Mouse (Mus musculus) ovary, postnatal 10 days (tissue): ENCODE measurements around the gene Wwox.

Experiments used
- DNase-seq: peaks from one replicate; pipeline ENCODE4 v3.0.0; 2022; ENCODE audit warnings: low spot score

Wwox gene

DNA sequence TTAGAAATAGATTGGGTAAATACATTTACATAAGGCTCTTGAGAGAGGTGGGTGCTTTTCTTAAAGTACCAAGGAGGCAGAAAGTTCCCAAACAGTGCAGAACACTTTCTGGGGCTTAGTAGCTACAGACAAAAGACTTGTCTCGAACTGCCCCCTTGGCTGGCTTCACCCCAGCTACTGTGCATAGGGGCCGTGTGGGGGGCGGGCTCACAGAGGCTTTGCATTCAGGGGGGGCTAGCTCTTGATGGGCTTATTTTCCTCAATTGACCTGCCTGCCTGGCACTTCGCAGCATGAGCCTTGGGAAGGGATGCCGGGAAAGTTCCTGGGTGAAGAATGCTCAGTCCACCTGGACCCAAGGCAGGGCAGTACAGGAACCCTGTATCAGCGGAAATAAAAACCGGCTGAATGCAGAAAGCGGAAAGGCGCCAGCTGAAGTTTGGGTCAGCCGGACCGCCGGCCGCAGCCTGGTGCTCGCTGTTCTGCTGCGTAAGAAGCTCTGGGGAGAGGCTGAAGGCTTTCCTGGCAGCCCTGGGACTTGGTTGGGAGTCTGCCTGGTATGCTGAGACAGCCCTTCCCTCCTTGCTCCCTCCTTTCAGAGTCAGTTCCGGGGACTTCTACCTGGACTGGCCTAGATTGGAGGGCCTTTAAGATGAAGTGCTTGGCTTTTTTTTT lies 918.3 kb downstream of the Wwox start:
- DNase-seq, result no peak

DNA sequence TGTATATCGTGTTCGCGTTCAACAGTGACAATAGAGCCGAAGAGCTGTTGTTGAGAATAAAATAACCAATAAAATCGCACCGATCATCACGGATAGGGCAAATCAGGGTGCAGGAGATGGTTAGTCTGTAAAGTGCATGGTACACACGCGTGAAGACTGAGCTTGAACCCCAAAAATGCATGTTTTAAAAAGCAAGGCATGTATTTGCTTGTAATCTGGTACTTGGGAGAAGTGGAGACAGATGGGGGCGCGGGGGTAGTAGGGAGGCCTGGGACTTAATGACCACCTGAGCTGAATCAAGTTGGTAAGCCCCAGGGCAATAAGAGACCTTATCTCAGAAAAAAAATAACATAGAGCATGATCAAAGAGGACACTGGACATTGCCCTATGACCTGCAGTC lies 919.0 kb downstream of the Wwox start:
- DNase-seq, result no peak

DNA sequence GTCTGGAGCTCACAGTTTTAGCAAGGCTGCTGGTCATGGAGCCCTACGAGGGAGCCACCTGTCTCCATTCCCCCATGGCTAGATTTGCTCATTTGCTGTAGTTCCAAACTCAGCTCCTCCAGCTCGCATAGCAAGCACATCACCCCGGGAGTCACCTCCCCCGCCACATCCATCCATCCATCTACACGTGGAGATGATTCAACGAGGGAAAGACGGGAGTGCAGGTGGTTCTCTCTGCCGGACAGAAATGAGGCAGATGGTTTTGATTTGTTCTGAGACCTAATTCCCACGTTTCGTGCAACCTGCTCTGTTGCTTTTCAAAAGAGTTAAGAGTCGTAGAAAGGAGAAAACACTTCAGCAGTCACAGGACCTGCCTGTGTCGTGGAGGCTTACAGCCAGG lies 920.2 kb downstream of the Wwox start:
- DNase-seq, result no peak

DNA sequence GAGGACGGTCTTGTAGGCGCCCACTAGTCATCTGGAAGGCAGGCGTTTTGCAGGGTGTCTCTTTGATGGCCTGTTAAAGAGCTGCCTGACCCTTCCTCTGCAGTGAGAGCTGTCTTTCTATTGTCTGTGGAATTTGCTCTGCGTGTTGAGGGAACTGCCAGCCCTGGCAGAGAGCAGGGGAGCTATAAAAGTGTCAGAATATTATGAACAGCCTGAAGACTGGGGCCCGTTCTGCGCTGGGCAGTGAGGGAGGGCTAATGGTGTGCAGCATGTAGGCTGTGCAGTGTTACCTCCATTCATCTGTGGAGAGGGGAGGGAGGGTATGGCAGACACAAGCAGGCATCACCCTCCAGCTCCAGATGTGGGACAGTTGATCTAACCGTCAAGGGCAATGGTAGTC lies 923.1 kb downstream of the Wwox start:
- DNase-seq, result no peak

DNA sequence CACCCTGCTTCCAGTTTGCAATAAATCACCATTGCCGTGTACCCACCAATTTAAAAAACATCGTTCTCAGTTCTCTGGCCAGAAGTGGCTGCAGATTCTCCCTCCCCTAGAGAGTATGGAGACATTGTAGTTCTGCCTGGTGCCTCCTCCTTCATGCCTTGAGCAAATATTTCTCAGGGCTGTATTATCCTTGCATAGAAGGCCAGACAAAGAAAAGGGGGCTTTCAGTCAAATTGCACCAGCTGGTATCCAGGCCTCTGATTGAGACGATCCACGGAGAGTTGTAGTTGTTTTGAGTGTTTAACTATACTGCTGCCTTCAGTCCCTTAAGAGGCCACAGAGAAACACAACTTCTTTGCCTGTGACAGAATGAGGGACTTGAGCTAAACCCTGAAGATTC lies 935.5 kb downstream of the Wwox start:
- no peak for DNase-seq

DNA sequence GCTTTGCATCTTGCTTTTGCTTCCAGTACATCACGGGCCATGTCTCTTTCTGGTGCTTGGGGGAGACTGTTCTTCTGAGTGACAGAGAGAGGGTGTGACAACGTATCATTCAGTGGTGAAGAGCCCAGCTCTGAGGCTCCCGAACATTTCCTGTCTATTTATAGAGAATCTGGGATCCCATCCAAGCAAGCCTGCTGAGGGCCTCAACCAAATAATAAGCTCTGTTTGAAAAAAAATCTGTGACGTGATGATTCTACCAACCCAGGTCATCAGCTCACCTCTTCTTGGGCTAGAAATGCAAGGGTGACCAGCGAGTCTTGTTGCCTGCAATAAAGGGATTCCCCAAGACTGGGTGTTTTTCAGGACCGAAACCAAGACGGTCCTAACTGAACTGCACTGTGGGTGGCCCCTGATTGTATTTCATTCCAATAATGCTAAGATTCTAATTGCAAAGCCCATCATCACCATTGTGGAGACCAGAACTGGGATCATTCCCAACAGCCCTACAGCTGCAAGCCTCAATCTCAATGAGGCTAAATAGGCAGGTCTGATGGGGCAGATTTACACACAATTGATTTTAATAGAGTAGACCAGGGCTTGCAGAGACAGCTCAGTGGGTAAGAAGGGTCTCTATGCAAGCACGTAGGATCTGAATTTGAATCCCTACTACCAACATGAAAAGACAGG lies 936.0 kb downstream of the Wwox start:
- DNase-seq, result no peak

DNA sequence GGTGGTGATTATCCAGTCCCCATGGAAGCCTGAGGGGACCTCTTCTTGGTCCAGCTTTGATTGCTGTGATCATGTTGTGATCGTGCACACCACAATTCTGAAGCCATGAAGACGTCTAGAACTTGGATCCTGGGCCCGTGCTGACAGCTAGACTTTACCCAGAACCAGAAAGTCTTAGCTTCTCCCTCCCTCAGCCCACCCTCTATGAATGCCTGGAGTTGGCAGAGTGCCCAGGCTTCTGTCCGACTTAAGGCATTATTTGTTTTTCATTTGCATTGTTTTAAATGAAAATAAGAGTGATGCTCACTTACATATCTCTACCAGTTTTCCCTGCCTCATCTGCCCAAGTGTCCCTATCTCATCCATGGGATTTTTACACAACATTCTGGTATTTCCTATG lies 937.9 kb downstream of the Wwox start:
- no peak for DNase-seq

DNA sequence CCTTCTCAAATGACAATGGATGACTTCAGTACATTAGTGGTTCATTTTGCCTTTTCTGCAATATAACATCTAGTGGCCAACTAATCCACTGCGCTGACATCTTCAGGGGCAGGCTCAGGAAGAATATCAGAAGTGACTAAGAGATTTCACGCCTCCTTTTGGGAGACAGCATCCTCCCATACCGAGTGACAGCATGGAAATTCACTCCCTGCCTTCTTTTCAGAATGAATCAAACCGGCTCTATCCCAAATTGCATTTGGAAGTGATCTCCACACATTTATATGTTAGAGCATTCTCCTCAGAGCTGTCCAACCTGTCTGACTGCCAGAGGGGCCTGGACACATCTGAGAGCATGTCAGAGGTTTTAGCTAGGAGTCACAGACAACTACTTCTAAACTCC lies 940.6 kb downstream of the Wwox start:
- DNase-seq, result no peak

DNA sequence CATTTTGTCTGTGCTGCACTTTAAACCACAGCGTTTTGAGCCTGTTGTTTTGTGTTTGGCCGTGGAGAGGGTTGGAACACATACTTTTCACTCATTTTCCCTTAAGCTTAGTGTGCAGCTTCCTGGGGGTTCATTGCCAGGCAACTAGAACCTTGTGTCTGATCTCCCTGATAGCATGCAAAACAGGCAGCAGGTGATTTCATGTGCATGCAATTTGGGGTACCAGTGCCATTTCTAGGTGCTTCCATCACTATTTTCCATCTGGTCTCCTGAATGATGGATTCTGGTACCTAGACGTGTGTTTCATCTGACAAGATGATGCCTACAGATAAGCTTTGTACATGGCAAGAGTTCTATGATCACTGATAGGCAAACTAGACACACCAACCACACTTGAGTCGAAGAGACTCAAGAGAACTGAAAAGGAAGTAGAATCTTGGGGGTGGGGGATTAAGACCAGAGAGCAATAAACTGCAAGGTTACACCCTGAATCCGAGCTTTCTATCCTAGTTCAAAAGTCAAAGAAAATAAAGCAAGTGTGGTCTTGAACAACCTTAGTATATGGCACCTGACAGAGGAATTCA lies 951.6 kb downstream of the Wwox start:
- DNase-seq, result no peak

DNA sequence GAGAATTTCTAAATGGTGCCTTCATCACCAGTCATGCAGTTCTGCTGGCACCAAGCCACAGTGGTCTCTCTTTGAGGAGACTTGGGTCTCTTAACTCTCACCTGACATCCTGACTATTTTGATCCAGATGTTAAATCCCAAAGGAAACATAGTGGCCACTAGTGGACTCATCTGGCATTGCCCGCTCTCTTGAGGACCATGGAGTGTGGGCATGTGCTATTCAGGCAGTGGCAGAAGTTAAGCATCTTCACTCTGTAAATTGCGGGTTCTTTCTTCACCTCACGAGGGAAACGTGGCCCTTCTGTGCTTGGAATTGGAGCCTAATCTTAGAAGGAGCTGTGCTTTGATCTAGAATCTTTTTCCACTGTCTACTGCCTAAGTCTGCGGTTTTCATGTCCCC lies 956.4 kb downstream of the Wwox start:
- no peak for DNase-seq

DNA sequence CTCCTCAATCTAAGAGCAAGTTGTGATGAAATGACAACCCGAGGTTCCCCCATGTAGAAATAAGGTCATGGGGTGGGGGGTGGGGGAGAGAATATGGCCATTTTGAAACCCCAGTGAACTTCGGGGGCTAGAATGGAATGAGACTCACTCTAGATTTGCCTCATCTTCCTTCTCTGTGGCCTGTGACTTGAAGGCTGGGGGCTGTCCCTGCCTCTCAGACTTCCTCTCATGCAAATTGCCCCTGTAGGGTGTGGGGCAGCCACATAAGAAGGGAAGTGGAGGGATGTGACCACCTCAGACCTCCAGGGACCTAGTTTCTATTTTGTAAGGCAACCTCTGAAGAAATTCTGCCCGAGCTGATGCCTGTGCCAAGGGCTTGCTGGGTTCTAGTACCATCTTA lies 958.5 kb downstream of the Wwox start:
- DNase-seq, result no peak

DNA sequence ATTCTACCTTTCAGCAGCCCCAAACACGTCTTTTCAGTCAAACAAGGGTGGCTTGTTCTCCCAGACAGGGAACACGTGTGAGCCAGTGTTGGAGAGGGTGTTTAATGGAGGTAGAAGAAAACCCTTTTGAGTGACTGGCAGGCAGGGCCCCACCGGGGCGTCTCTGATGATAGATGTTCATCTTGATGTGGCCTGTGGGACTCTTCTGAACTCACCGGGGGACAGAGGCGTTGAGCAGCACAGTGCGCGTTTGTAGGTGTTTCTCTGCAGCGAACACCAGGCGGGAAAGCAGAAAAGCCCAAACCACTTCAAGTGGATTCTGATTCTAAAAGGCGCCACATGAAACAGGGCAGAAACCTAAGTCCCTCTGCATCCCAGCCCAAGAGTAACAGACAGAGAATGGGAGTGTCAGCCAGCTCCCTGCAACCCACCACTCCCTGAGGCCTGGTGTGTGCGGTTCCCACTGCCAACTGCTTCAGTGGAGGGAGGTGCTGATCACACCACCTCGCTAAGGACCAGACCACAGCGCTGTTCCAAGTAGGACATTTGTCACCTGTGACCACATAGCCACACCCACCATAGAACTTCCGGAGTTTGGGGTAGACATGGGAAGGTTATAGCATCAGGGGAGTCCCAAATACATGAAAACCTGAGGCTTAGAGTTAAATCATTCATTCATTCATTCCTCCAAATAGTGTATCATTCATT lies 960.7 kb downstream of the Wwox start:
- DNase-seq, result no peak
